Comparison of ENCODE assay signal across 25 mouse cellular contexts in genomic region chr5:137194488-137195120, GRCm38 (mm10). TPM values are rescaled to one million over a fixed set of nuclear protein-coding genes. Genes with fewer than 3 reads are reported as not detected.
DNase-seq lines count a peak whose midpoint lies in the region; ATAC-seq and TF ChIP-seq lines count a peak whose summit lies in the region.
"Had no signal": no experiment of that assay in that cellular context is flagged by ENCODE, and none has a peak within 500 bp of the region (broad histone marks: within the 10 kb centered on the region; RNA-seq: fewer than 3 reads in every experiment).

No protein-coding gene starts in this region.

- TF ChIP-seq POLR2A in MEL (IDR thresholded peaks at IDR 0.05; ENCODE audit: control insufficient read depth in 1 of 2, insufficient read depth in 1 of 2, low read depth in 1 of 2, low read length in 2 of 2, poor library complexity in 1 of 2) = no peak
- TF ChIP-seq POLR2A in small intestine, adult 2 months (IDR thresholded peaks at IDR 0.05; ENCODE audit: low read depth, low read length) = peak; percentile 33; the same call in 1 of the 2 replicates

- 21% methylated on average over 8 of the region's 8 CpGs for WGBS in small intestine, adult 2 months
- WGBS in hindbrain, embryonic 16.5 days = 86% methylated on average over 8 of the region's 8 CpGs

- peaks cover 0 to 7% of the 10 kb centered on the region in 2 experiments; a peak in 1 of 4 replicates for H3K36me3 ChIP-seq in MEL (ENCODE audit: control insufficient read depth in 1 of 2, insufficient read depth in 2 of 2, low read length in 2 of 2)
- no peaks in the 10 kb centered on the region for H3K36me3 ChIP-seq in small intestine, adult 2 months (ENCODE audit: control insufficient read depth, insufficient read depth, low read length)
- no peaks in the 10 kb centered on the region for H3K36me3 ChIP-seq in hindbrain, embryonic 16.5 days (ENCODE audit: control insufficient read depth, insufficient read depth, low read length)
- H3K36me3 ChIP-seq: embryonic facial prominence, embryonic 12.5 days; heart, embryonic 13.5 days; hindbrain, embryonic 12.5 days had no signal

- TF ChIP-seq EP300 in MEL (IDR thresholded peaks at IDR 0.05; ENCODE audit: low read depth in 1 of 2, low read length in 2 of 2) = peak; percentile 42 to 82

- peak; percentile 75 for DNase-seq in MEL (ENCODE audit: low read depth, low spot score)
- DNase-seq in adrenal gland, adult 2 months = no peak
- no peak for DNase-seq in spleen, adult 12 weeks (ENCODE audit: low spot score)
- DNase-seq in layer of hippocampus, adult 18-20 months (ENCODE audit: low spot score in 2 of 2) = no peak
- DNase-seq: adrenal gland, adult 8-10 months; adrenal gland, postnatal 36 days; B cell, adult 2 months; cerebellum, adult 2 months; cerebellum, postnatal 14 days; gastrocnemius, postnatal 10 days; heart, postnatal 36 days had no signal

- TF ChIP-seq RAD21 in MEL (IDR thresholded peaks at IDR 0.05; ENCODE audit: low read depth, low read length) = no peak

- ATAC-seq in granulocyte monocyte progenitor cell, adult 5-6 weeks (replicated peaks; ENCODE audit: poor library complexity, severe bottlenecking) = peak; percentile 84
- ATAC-seq in megakaryocyte, adult 5-6 weeks (ENCODE audit: poor library complexity, severe bottlenecking) = peak; percentile 86
- ATAC-seq in hindbrain, embryonic 16.5 days = no peak
- ATAC-seq: CD4-positive, CD25-positive, alpha-beta regulatory T cell, adult 4 months; forebrain, embryonic 16.5 days; hindbrain, postnatal 0 days had no signal

- peak overlapping the region; percentile 39 for H3K27ac ChIP-seq in MEL (ENCODE audit: control insufficient read depth, low read depth, low read length)
- H3K27ac ChIP-seq in small intestine, adult 2 months (ENCODE audit: insufficient read depth, low read depth, low read length) = peak overlapping the region; percentile 94
- H3K27ac ChIP-seq in hindbrain, embryonic 16.5 days (ENCODE audit: low read depth, low read length) = no peak overlapping the region
- H3K27ac ChIP-seq: embryonic facial prominence, embryonic 12.5 days; heart, embryonic 13.5 days; hindbrain, embryonic 12.5 days; hindbrain, postnatal 0 days had no signal

- peaks cover 0 to 30% of the 10 kb centered on the region in 2 experiments; a peak in 3 of 4 replicates for H3K4me1 ChIP-seq in MEL (ENCODE audit: control insufficient read depth in 1 of 2, insufficient read depth in 2 of 2, low read length in 2 of 2)
- peaks cover 25% of the 10 kb centered on the region for H3K4me1 ChIP-seq in small intestine, adult 2 months (ENCODE audit: control insufficient read depth, insufficient read depth, insufficient read length, low read length)
- no peaks in the 10 kb centered on the region for H3K4me1 ChIP-seq in hindbrain, embryonic 16.5 days (ENCODE audit: control insufficient read depth, insufficient read depth, low read depth, low read length)
- H3K4me1 ChIP-seq: embryonic facial prominence, embryonic 12.5 days; heart, embryonic 13.5 days; hindbrain, embryonic 12.5 days had no signal

- H3K9ac ChIP-seq in MEL (ENCODE audit: control insufficient read depth, low read depth, low read length, poor library complexity, severe bottlenecking) = no peak overlapping the region; the same call in 1 of the 2 replicates
- no peak overlapping the region for H3K9ac ChIP-seq in hindbrain, embryonic 16.5 days (ENCODE audit: low read depth, low read length)
- H3K9ac ChIP-seq: embryonic facial prominence, embryonic 12.5 days; heart, embryonic 13.5 days; hindbrain, embryonic 12.5 days had no signal

- no peaks in the 10 kb centered on the region for H3K9me3 ChIP-seq in MEL (replicated peaks; ENCODE audit: insufficient read depth, low read length)
- no peaks in the 10 kb centered on the region for H3K9me3 ChIP-seq in hindbrain, embryonic 16.5 days (ENCODE audit: control insufficient read depth, low read length)
- H3K9me3 ChIP-seq: heart, embryonic 13.5 days; hindbrain, embryonic 12.5 days had no signal

- no peak for TF ChIP-seq CTCF in MEL (IDR thresholded peaks at IDR 0.05 in 2 of 3, conservative IDR thresholded peaks at IDR 0.05 in 1 of 3; ENCODE audit: control insufficient read depth in 1 of 3, insufficient read depth in 1 of 3, low read depth in 2 of 3, low read length in 3 of 3, poor library complexity in 1 of 3, severe bottlenecking in 1 of 3)
- TF ChIP-seq CTCF in small intestine, adult 2 months (IDR thresholded peaks at IDR 0.05; ENCODE audit: extremely low read depth, insufficient read length, insufficient replicate concordance, low read depth, low read length) = no peak

- H3K79me2 ChIP-seq in MEL (ENCODE audit: control insufficient read depth, insufficient read depth, low read length, poor library complexity) = no peaks in the 10 kb centered on the region

- H3K27me3 ChIP-seq in MEL (ENCODE audit: control insufficient read depth in 1 of 2, insufficient read depth in 2 of 2, low read length in 2 of 2) = no peaks in the 10 kb centered on the region
- no peaks in the 10 kb centered on the region for H3K27me3 ChIP-seq in small intestine, adult 2 months (ENCODE audit: control insufficient read depth, insufficient read depth, low read length)
- H3K27me3 ChIP-seq in hindbrain, embryonic 16.5 days (replicated peaks; ENCODE audit: control insufficient read depth, insufficient read depth, low read length) = no peaks in the 10 kb centered on the region

- H3K4me3 ChIP-seq in MEL (ENCODE audit: control insufficient read depth in 1 of 2, insufficient read depth in 1 of 2, low read depth in 2 of 2, low read length in 2 of 2) = peak overlapping the region; percentile 21 to 27; a peak in 3 of 4 replicates
- H3K4me3 ChIP-seq in small intestine, adult 2 months (ENCODE audit: low read depth, low read length) = no peak overlapping the region
- H3K4me3 ChIP-seq in hindbrain, embryonic 16.5 days (ENCODE audit: low read length) = no peak overlapping the region
- H3K4me3 ChIP-seq: embryonic facial prominence, embryonic 12.5 days; heart, embryonic 13.5 days; hindbrain, embryonic 12.5 days had no signal

- H3K4me2 ChIP-seq in hindbrain, embryonic 16.5 days (ENCODE audit: low read length) = no peak overlapping the region
- H3K4me2 ChIP-seq: embryonic facial prominence, embryonic 12.5 days; heart, embryonic 13.5 days; hindbrain, embryonic 12.5 days had no signal

TF ChIP-seq in MEL, 35 proteins besides CTCF, POLR2A, EP300 and RAD21 (continues in another document):
- TF ChIP-seq JUND (IDR thresholded peaks at IDR 0.05; ENCODE audit: low read depth, low read length) (no peak), SMC3 (IDR thresholded peaks at IDR 0.05; ENCODE audit: low read depth, low read length) (peak; percentile 14; the same call in 1 of the 2 replicates), USF1 (IDR thresholded peaks at IDR 0.05; ENCODE audit: low read depth, low read length) (peak; percentile 91), SIN3A (IDR thresholded peaks at IDR 0.05; ENCODE audit: low read length) (peak; percentile 72; the same call in 1 of the 2 replicates), GATA1 (IDR thresholded peaks at IDR 0.05; ENCODE audit: low read depth, low read length) (peak; percentile 83), TBP (IDR thresholded peaks at IDR 0.05; ENCODE audit: low read depth, low read length) (peak; percentile 55; the same call in 1 of the 2 replicates), BHLHE40 (IDR thresholded peaks at IDR 0.05; ENCODE audit: borderline replicate concordance, low read depth, low read length) (peak; percentile 97), MXI1 (IDR thresholded peaks at IDR 0.05; ENCODE audit: low read depth, low read length) (peak; percentile 75), MAZ (IDR thresholded peaks at IDR 0.05; ENCODE audit: low read depth, low read length) (peak; percentile 42; the same call in 1 of the 2 replicates), MYC (IDR thresholded peaks at IDR 0.05; ENCODE audit: low read depth, low read length) (peak; percentile 72), MYB (IDR thresholded peaks at IDR 0.05; ENCODE audit: low read depth, low read length) (0 out of 2 replicates have a peak, but pooled peaks have one; percentile 32), NELFE (IDR thresholded peaks at IDR 0.05; ENCODE audit: low read depth, low read length) (0 out of 2 replicates have a peak, but pooled peaks have one; percentile 30), TAL1 (IDR thresholded peaks at IDR 0.05; ENCODE audit: low read length) (peak; percentile 68), HCFC1 (IDR thresholded peaks at IDR 0.05; ENCODE audit: low read depth, low read length) (no peak), ZNF384 (IDR thresholded peaks at IDR 0.05; ENCODE audit: low read depth, low read length) (0 out of 2 replicates have a peak, but pooled peaks have one; percentile 54), ETS1 (IDR thresholded peaks at IDR 0.05; ENCODE audit: low read depth, low read length) (peak; percentile 82)

RNA-seq across cellular contexts. Expression of gene Muc3a, which starts 17.6 kb away (rescaled TPM):
- 12.7 and 16.1 TPM in 2 replicates for total RNA-seq in MEL (2012; rRNA removed)
- polyA plus RNA-seq in MEL (2012; ENCODE audit: insufficient read depth in 1 of 2, insufficient read length in 2 of 2, low read depth in 1 of 2, low replicate concordance in 2 of 2, missing spikeins in 1 of 2) = 10 to 100 TPM in 1 of 2 experiments, not detected in 1; 16.9 TPM
- total RNA-seq in granulocyte monocyte progenitor cell, adult 5-6 weeks (2014; fragmentation: Nextera tagmentation) = 0.19 and 0.80 TPM in 2 replicates
- not detected in 2 replicates for total RNA-seq in granulocyte monocyte progenitor cell, adult 5-6 weeks (2017)
- total RNA-seq in megakaryocyte, adult 5-6 weeks (2015) = 0.87 and 1.4 TPM in 2 replicates
- 0.08 and 0.29 TPM in 2 replicates for total RNA-seq in megakaryocyte, adult 5-6 weeks (2017)
- polyA plus RNA-seq in small intestine, adult 2 months (2012; rRNA removed) = 24.3 and 62.2 TPM in 2 replicates
- under 1 TPM in 1 of 2 experiments, not detected in 1; 0.14 TPM for total RNA-seq in adrenal gland, adult 2 months (2021)
- polyA plus RNA-seq in adrenal gland, adult 2 months (2012; rRNA removed) = 0.30 and 0.63 TPM in 2 replicates
- 0.51 and 0.55 TPM in 2 replicates for polyA plus RNA-seq in hindbrain, embryonic 16.5 days (2015; fragmentation: Nextera tagmentation; extraction: Ambion mirVana)
- 1 to 10 TPM; 3.8 to 4.0 TPM for total RNA-seq in layer of hippocampus, adult 18-20 months (2021)
- total RNA-seq: hindbrain, postnatal 0 days had no signal
- polyA plus RNA-seq: forebrain, embryonic 11.5 days; forebrain, embryonic 16.5 days; heart, embryonic 13.5 days; heart, postnatal 0 days; hindbrain, embryonic 12.5 days had no signal

RNA-seq across cellular contexts. Expression of gene Muc3, which starts 45.5 kb away (rescaled TPM):
- not detected in 2 replicates for total RNA-seq in MEL (2012; rRNA removed)
- not detected for polyA plus RNA-seq in MEL (2012; ENCODE audit: insufficient read depth in 1 of 2, insufficient read length in 2 of 2, low read depth in 1 of 2, low replicate concordance in 2 of 2, missing spikeins in 1 of 2)
- not detected in 2 replicates for total RNA-seq in granulocyte monocyte progenitor cell, adult 5-6 weeks (2014; fragmentation: Nextera tagmentation)
- total RNA-seq in granulocyte monocyte progenitor cell, adult 5-6 weeks (2017) = not detected in 2 replicates
- not detected in 2 replicates for total RNA-seq in megakaryocyte, adult 5-6 weeks (2015)
- total RNA-seq in megakaryocyte, adult 5-6 weeks (2017) = not detected in 2 replicates
- 52.5 and 653 TPM in 2 replicates for polyA plus RNA-seq in small intestine, adult 2 months (2012; rRNA removed)
- total RNA-seq in adrenal gland, adult 2 months (2021) = not detected
- polyA plus RNA-seq in adrenal gland, adult 2 months (2012; rRNA removed) = not detected in 2 replicates
- not detected in 2 replicates for polyA plus RNA-seq in hindbrain, embryonic 16.5 days (2015; fragmentation: Nextera tagmentation; extraction: Ambion mirVana)
- total RNA-seq in layer of hippocampus, adult 18-20 months (2021) = not detected
- total RNA-seq: adrenal gland, adult 8-10 months; adrenal gland, postnatal 36 days; gastrocnemius, postnatal 10 days; gastrocnemius, postnatal 4 days; heart, postnatal 36 days; hindbrain, postnatal 0 days had no signal
- polyA plus RNA-seq: CD4-positive, CD25-positive, alpha-beta regulatory T cell, adult 4 months; cerebellum, adult 2 months; cortical plate, adult 2 months; embryonic facial prominence, embryonic 12.5 days; forebrain, embryonic 11.5 days; forebrain, embryonic 16.5 days; heart, postnatal 0 days; hindbrain, embryonic 12.5 days; hindbrain, postnatal 0 days had no signal

Comparison
In these comparisons a context has a peak if more than half of its experiments do, and no peak if none do; other contexts are left out.
1. H3K4me3 ChIP-seq: peak in MEL (2 of 2); none in small intestine, adult 2 months (single experiment) and hindbrain, embryonic 16.5 days (single experiment).